Mouse (Mus musculus): ENCODE data around the gene Map10. TPM values are rescaled to one million over a fixed set of nuclear protein-coding genes. Genes with fewer than 3 reads are reported as not detected.

The Map10 gene
- polyA plus RNA-seq, 1 experiment from 2014 or later, result 1.8 TPM

DNA sequence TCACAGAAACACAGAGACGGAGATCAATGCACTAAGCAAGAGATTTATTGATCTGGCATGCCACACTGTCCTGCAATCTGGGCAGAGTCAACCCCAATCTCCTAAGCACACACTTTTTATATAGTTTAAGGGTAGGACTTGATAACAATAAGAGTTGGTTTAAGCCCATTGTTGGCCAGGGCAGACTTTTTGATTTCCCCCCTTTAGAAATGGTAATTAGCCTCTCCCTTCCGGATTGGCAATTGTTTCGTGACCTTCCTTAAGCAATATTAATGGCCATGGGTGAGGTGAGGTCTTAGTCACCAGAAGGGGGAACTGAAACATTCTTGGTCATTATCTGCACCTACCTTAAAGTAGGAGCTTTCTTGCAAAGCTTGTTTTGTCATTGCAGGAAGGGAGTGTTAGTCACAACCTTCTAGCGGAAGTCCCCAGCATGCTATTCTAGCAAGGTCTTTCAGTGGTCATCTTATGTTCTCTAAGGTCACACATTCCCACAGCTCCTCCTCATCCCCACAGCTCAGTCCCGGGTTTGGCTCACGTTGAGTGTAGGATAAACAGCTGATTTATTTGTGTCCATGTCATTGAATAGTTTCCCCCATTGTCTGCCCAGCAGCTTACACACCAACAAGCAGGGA is 29.9 kb downstream of the Map10 start:
- 75% methylated on average over 6 of the region's 6 CpGs for WGBS
- TF ChIP-seq EP300 (optimal IDR thresholded peaks at IDR 0.05) (no peak), CTCF (IDR thresholded peaks at IDR 0.05; ENCODE audit: low read depth) (no peak)
- no peak overlapping the region for H3K9ac ChIP-seq (ENCODE audit: low read length)

DNA sequence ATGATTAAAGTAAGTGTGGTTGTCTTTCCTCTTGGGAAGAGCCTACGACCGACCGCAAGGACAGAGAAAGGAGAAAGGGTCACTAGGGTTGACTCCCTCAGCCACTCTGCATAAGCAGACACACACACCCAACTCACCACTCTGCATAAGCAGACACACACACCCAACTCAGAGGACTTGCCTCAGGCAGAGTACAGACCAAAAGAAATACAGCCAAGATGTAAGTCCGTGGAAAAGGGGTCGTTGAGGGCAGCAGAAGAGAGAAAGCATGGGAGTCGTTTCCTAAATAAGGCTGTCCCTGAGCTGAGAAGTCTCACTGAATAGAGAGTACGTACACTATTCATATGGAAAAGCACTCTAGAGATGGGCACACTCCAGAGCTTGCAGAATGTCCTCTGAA is 30.8 kb downstream of the Map10 start:
- H3K36me3 ChIP-seq (ENCODE audit: control insufficient read depth, insufficient read depth, low read length), result no peaks in the 10 kb centered on the region
- no peak overlapping the region for H3K27ac ChIP-seq (replicated peaks)
- H3K27me3 ChIP-seq (ENCODE audit: control insufficient read depth, insufficient read depth, low read length), result no peaks in the 10 kb centered on the region
- 85% methylated on average over 7 of the region's 7 CpGs for WGBS
- no peak overlapping the region for H3K4me2 ChIP-seq (replicated peaks; ENCODE audit: low read depth)
- no peaks in the 10 kb centered on the region for H3K4me1 ChIP-seq (replicated peaks; ENCODE audit: control insufficient read depth, insufficient read depth)
- H3K9ac ChIP-seq (ENCODE audit: low read length), result no peak overlapping the region
- TF ChIP-seq CTCF (IDR thresholded peaks at IDR 0.05; ENCODE audit: low read depth), result no peak
- TF ChIP-seq EP300 (optimal IDR thresholded peaks at IDR 0.05), result no peak
- H3K9me3 ChIP-seq (ENCODE audit: control insufficient read depth, low read length), result no peaks in the 10 kb centered on the region
- DNase-seq (ENCODE audit: low spot score) (no peak), ATAC-seq (ENCODE audit: low FRiP score, low TSS enrichment) (no peak)
- H3K4me3 ChIP-seq (ENCODE audit: low read depth, low read length), result no peak overlapping the region

More for the DNA sequence above, 29.9 kb downstream of the Map10 start:
- Histone ChIP-seq H3K9me3 (ENCODE audit: control insufficient read depth, low read length) (no peaks in the 10 kb centered on the region), H3K36me3 (ENCODE audit: control insufficient read depth, insufficient read depth, low read length) (no peaks in the 10 kb centered on the region), H3K4me1 (replicated peaks; ENCODE audit: control insufficient read depth, insufficient read depth) (no peaks in the 10 kb centered on the region), H3K4me2 (replicated peaks; ENCODE audit: low read depth) (no peak overlapping the region), H3K27ac (replicated peaks) (no peak overlapping the region), H3K27me3 (ENCODE audit: control insufficient read depth, insufficient read depth, low read length) (no peaks in the 10 kb centered on the region), H3K4me3 (ENCODE audit: low read depth, low read length) (no peak overlapping the region)
- ATAC-seq (ENCODE audit: low FRiP score, low TSS enrichment) (no peak), DNase-seq (ENCODE audit: low spot score) (no peak)

DNA sequence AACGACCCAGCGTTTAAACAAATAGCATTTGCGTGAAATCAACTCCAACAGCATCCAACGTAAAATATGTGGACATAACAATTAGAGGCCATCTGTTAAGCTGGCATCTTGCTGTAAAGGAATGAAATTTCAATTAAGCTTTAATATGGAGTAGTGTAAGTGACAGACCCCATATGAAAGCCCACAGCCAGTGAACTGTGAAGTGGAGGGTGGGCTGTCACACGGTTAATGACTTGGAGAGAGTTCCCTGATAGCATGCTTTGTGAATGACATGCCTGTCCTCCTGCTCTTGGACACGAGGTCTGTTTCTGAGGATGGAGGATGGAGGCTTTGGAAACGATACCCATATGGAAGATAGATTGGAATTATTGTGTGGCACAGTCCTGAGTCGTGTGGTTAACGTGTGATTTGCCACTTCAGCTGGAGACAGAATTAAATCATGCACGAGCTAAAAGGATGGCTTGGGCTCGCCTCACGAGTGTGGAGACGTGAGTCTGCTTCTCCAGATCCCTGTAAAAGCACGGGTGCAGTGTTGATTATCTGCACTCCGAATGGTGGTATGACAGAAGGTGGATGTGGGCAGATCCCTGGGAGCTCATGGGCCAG is 33.4 kb downstream of the Map10 start:
- TF ChIP-seq EP300 (optimal IDR thresholded peaks at IDR 0.05) (no peak), CTCF (IDR thresholded peaks at IDR 0.05; ENCODE audit: low read depth) (no peak)
- DNase-seq (ENCODE audit: low spot score) (no peak), ATAC-seq (ENCODE audit: low FRiP score, low TSS enrichment) (no peak)
- no peak overlapping the region for H3K4me2 ChIP-seq (replicated peaks; ENCODE audit: low read depth)
- H3K9me3 ChIP-seq (ENCODE audit: control insufficient read depth, low read length), result no peaks in the 10 kb centered on the region
- WGBS, result 78% methylated on average over 15 of the region's 15 CpGs
- H3K36me3 ChIP-seq (ENCODE audit: control insufficient read depth, insufficient read depth, low read length), result no peaks in the 10 kb centered on the region
- H3K4me3 ChIP-seq (ENCODE audit: low read depth, low read length), result no peak overlapping the region
- H3K4me1 ChIP-seq (replicated peaks; ENCODE audit: control insufficient read depth, insufficient read depth), result no peaks in the 10 kb centered on the region
- no peak overlapping the region for H3K27ac ChIP-seq (replicated peaks)
- no peaks in the 10 kb centered on the region for H3K27me3 ChIP-seq (ENCODE audit: control insufficient read depth, insufficient read depth, low read length)
- no peak overlapping the region for H3K9ac ChIP-seq (ENCODE audit: low read length)

DNA sequence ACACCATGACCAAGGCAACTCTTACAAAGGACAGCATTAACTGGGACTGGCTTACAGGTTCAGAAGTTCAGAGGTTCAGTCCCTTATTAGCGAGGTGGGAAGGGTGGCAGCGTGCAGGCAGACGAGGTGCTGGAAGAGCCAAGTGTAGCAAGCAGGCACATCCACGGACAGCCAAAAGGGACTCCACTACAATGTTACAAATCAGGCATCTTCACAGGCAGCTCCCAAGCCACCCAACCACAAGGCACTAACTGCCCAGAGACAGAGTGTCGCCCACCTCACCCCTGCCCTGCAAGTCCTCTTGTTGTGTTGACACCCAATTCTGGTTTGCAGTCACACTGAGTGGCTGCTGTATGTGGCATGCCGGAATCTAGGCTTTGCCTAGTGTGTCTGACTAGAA is 34.8 kb downstream of the Map10 start:
- H3K27me3 ChIP-seq (ENCODE audit: control insufficient read depth, insufficient read depth, low read length), result no peaks in the 10 kb centered on the region
- no peak overlapping the region for H3K27ac ChIP-seq (replicated peaks)
- H3K4me2 ChIP-seq (replicated peaks; ENCODE audit: low read depth), result no peak overlapping the region
- DNase-seq (ENCODE audit: low spot score), result no peak
- H3K36me3 ChIP-seq (ENCODE audit: control insufficient read depth, insufficient read depth, low read length), result no peaks in the 10 kb centered on the region
- 89% methylated on average over 6 of the region's 6 CpGs for WGBS
- H3K9ac ChIP-seq (ENCODE audit: low read length), result no peak overlapping the region
- no peaks in the 10 kb centered on the region for H3K4me1 ChIP-seq (replicated peaks; ENCODE audit: control insufficient read depth, insufficient read depth)
- H3K4me3 ChIP-seq (ENCODE audit: low read depth, low read length), result no peak overlapping the region
- TF ChIP-seq EP300 (optimal IDR thresholded peaks at IDR 0.05), result no peak
- TF ChIP-seq CTCF (IDR thresholded peaks at IDR 0.05; ENCODE audit: low read depth), result no peak
- H3K9me3 ChIP-seq (ENCODE audit: control insufficient read depth, low read length), result no peaks in the 10 kb centered on the region
- no peak for ATAC-seq (ENCODE audit: low FRiP score, low TSS enrichment)

DNA sequence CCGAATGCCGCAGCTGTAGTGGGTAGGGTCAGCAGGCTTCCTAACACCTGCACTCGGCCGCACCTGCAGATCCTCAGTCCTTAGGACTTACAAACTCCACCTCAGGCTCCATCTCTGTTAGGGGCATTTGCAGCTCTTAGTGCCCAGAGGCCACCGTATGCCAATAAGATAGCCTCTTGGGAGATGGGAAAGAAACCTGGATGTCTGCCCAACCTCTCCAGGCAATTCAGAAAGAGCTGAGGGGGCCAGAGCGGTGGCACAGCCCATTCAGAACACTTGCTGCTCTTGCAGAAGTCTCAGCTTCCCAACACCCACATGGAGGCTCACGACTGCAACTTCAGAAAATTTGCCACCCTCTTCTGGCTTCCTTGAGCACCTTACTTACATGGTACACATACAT is 36.2 kb downstream of the Map10 start:
- H3K9me3 ChIP-seq (ENCODE audit: control insufficient read depth, low read length), result no peaks in the 10 kb centered on the region
- no peaks in the 10 kb centered on the region for H3K36me3 ChIP-seq (ENCODE audit: control insufficient read depth, insufficient read depth, low read length)
- no peaks in the 10 kb centered on the region for H3K27me3 ChIP-seq (ENCODE audit: control insufficient read depth, insufficient read depth, low read length)
- no peak for DNase-seq (ENCODE audit: low spot score)
- H3K9ac ChIP-seq (ENCODE audit: low read length), result no peak overlapping the region
- no peak overlapping the region for H3K4me3 ChIP-seq (ENCODE audit: low read depth, low read length)
- no peak overlapping the region for H3K4me2 ChIP-seq (replicated peaks; ENCODE audit: low read depth)
- no peak overlapping the region for H3K27ac ChIP-seq (replicated peaks)
- ATAC-seq (ENCODE audit: low FRiP score, low TSS enrichment), result no peak
- TF ChIP-seq CTCF (IDR thresholded peaks at IDR 0.05; ENCODE audit: low read depth) (no peak), EP300 (optimal IDR thresholded peaks at IDR 0.05) (no peak)
- H3K4me1 ChIP-seq (replicated peaks; ENCODE audit: control insufficient read depth, insufficient read depth), result no peaks in the 10 kb centered on the region
- WGBS, result 84% methylated on average over 7 of the region's 7 CpGs

DNA sequence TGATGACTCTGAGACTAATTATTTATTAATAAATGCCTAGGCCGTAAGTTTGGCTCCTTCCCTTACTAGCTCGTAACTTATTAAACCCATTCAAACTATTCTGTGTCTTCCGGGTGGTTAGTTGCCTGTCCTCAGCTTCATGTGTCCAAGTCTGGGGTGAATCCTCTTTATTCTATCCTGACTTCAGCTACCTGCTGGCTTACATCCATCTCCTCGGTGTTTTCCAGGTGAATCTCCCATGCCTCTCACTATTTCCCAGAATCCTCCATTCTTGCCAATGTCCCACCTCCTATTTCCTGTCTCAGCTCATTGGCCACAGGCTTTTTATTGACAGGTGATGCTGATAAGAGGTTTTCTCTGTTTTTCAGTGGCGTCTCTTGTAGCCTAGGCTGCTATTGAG is 39.6 kb downstream of the Map10 start:
- H3K27ac ChIP-seq (replicated peaks), result no peak overlapping the region
- no peak overlapping the region for H3K9ac ChIP-seq (ENCODE audit: low read length)
- no peaks in the 10 kb centered on the region for H3K27me3 ChIP-seq (ENCODE audit: control insufficient read depth, insufficient read depth, low read length)
- H3K9me3 ChIP-seq (ENCODE audit: control insufficient read depth, low read length), result no peaks in the 10 kb centered on the region
- DNase-seq (ENCODE audit: low spot score) (no peak), ATAC-seq (ENCODE audit: low FRiP score, low TSS enrichment) (no peak)
- H3K4me1 ChIP-seq (replicated peaks; ENCODE audit: control insufficient read depth, insufficient read depth), result no peaks in the 10 kb centered on the region
- H3K4me2 ChIP-seq (replicated peaks; ENCODE audit: low read depth), result no peak overlapping the region
- no peak for TF ChIP-seq EP300 (optimal IDR thresholded peaks at IDR 0.05)
- TF ChIP-seq CTCF (IDR thresholded peaks at IDR 0.05; ENCODE audit: low read depth), result no peak
- H3K36me3 ChIP-seq (ENCODE audit: control insufficient read depth, insufficient read depth, low read length), result no peaks in the 10 kb centered on the region
- no peak overlapping the region for H3K4me3 ChIP-seq (ENCODE audit: low read depth, low read length)
- WGBS, result 82% methylated on average over 5 of the region's 5 CpGs
